Mouse (Mus musculus) limb, embryonic 10.5 days (tissue): Measurements from ENCODE around the gene Fbll1. TPM values are rescaled to one million over a fixed set of nuclear protein-coding genes. Genes with fewer than 3 reads are reported as not detected.
A peak's percentile ranks its signal among the peaks of the same experiment; 100 is the strongest.

Experiments used
- microRNA counts: library from miRNA; unstranded; fragments of <30 nt; microRNA quantifications from one replicate; lab custom pipeline; 2017
- microRNA-seq: library from miRNA; unstranded; fragments of <30 nt; microRNA quantifications from one replicate; pipeline ENCODE4, GENCODE M21; 2017
- polyA plus RNA-seq: library from polyadenylated mRNA; unstranded; fragments of >200 nt; fragmentation: Nextera tagmentation; extraction: Ambion mirVana; gene quantifications from 2 replicates; pipeline ENCODE4 v1.2.1, GENCODE M21; 2016

Gene Fbll1
- polyA plus RNA-seq, 1 experiment from 2014 or later = not detected

MicroRNAs encoded within 50 kb of the gene (microRNA counts, 519-probe panel; counts per million panel counts)
- 6,399 counts per million, percentile 95 among the panel's probes with 10 or more counts for microRNA mmu-miR-103 (lab: Ali Mortazavi, UCI)

Small RNA genes within 50 kb of the gene (microRNA-seq; reads per million reads assigned to microRNA genes)
- 9.4 reads per million, percentile 17 among the genes with 10 or more reads in this experiment for gene Mir103-1

Other genes with a start within 250 kb of the Fbll1 start
- 9.9 and 14.1 TPM in 2 replicates for gene Pank3, start 29.4 kb downstream of the Fbll1 start, polyA plus RNA-seq
- 109 and 113 TPM in 2 replicates for gene Rars, start 35.6 kb upstream of the Fbll1 start, polyA plus RNA-seq
- 1.9 and 2.2 TPM in 2 replicates for gene Wwc1, start 181.6 kb upstream of the Fbll1 start, polyA plus RNA-seq